Mouse (Mus musculus) limb, embryonic 15.5 days (tissue): ENCODE data around the gene Pm20d1. TPM values are rescaled to one million over a fixed set of nuclear protein-coding genes. Genes with fewer than 3 reads are reported as not detected.

Experiments used
- ATAC-seq: fragments of 200-750 bp; cut with Nextera tagmentation; 2 replicates; pipeline ENCODE4 v1.8.0; 2017; ENCODE audit warnings: low read depth, moderate TSS enrichment; ENCODE audit not compliant: insufficient number of reproducible peaks, low FRiP score, low TSS enrichment
- H3K27ac ChIP-seq: fragments of 300-500 bp; sonication (generic); 2 replicates; pipeline ENCODE4 v1.5.1; 2015; ENCODE audit warnings: moderate library complexity, mild to moderate bottlenecking, inconsistent platforms
- H3K27me3 ChIP-seq: fragments of 300-500 bp; sonication (generic); 2 replicates; pipeline ENCODE4 v1.6.1; 2015; ENCODE audit warnings: inconsistent platforms
- H3K36me3 ChIP-seq: fragments of 300-500 bp; sonication (generic); 2 replicates; pipeline ENCODE4 v1.6.1; 2015; ENCODE audit warnings: inconsistent platforms
- H3K4me1 ChIP-seq: fragments of 300-500 bp; sonication (generic); 2 replicates; pipeline ENCODE4 v1.6.1; 2015; ENCODE audit warnings: inconsistent platforms
- H3K4me2 ChIP-seq: fragments of 300-500 bp; sonication (generic); 2 replicates; pipeline ENCODE4 v1.6.1; 2015; ENCODE audit warnings: mild to moderate bottlenecking, inconsistent platforms
- H3K4me3 ChIP-seq: fragments of 300-500 bp; sonication (generic); 2 replicates; pipeline ENCODE4 v1.5.1; 2015; ENCODE audit warnings: mild to moderate bottlenecking, inconsistent platforms
- H3K9ac ChIP-seq: fragments of 300-500 bp; sonication (generic); 2 replicates; pipeline ENCODE4 v1.6.1; 2015; ENCODE audit warnings: inconsistent platforms
- H3K9me3 ChIP-seq: fragments of 300-500 bp; sonication (generic); 2 replicates; pipeline ENCODE4 v1.6.1; 2016; ENCODE audit warnings: inconsistent platforms
- WGBS: fragments of 180-500 bp; shearing (Covaris S2); methylation state at CpG from one replicate; pipeline ENCODE4 v1.1.7; 2015; 5-methylcytosine and 5-hydroxymethylcytosine counted together
- polyA plus RNA-seq: library from polyadenylated mRNA; unstranded; fragments of >200 nt; fragmentation: Nextera tagmentation; extraction: Ambion mirVana; gene quantifications from 2 replicates; pipeline ENCODE4 v1.2.1, GENCODE M21; 2015

The Pm20d1 gene
- polyA plus RNA-seq, 1 experiment from 2014 or later: 0.29 TPM

- H3K36me3 ChIP-seq: peaks cover 64% of the 10 kb centered on the region
- no peak overlapping the region for H3K27ac ChIP-seq
- ATAC-seq: no peak
- 84% methylated on average over 5 of the region's 5 CpGs for WGBS
- H3K4me1 ChIP-seq: 0 out of 2 replicates have a peak, but pooled peaks cover under 1% of the 10 kb centered on the region
- H3K9me3 ChIP-seq: no peaks in the 10 kb centered on the region
- no peaks in the 10 kb centered on the region for H3K27me3 ChIP-seq
- no peak overlapping the region for H3K4me2 ChIP-seq
- no peak overlapping the region for H3K9ac ChIP-seq
- H3K4me3 ChIP-seq: no peak overlapping the region
Observed at GRCm38 (mm10) chr1:131838542-131838941, 41.4 kb downstream of the Pm20d1 start.

GRCm38 (mm10) chr1:131839279-131839678, 42.1 kb downstream of the Pm20d1 start:
- ATAC-seq: no peak
- H3K27me3 ChIP-seq: no peaks in the 10 kb centered on the region
- H3K4me1 ChIP-seq: no peaks in the 10 kb centered on the region
- H3K4me3 ChIP-seq: no peak overlapping the region
- H3K36me3 ChIP-seq: peaks cover 66% of the 10 kb centered on the region
- H3K4me2 ChIP-seq: no peak overlapping the region
- WGBS: 55% methylated on average over 2 of the region's 2 CpGs
- no peaks in the 10 kb centered on the region for H3K9me3 ChIP-seq
- no peak overlapping the region for H3K9ac ChIP-seq
- no peak overlapping the region for H3K27ac ChIP-seq

DNA sequence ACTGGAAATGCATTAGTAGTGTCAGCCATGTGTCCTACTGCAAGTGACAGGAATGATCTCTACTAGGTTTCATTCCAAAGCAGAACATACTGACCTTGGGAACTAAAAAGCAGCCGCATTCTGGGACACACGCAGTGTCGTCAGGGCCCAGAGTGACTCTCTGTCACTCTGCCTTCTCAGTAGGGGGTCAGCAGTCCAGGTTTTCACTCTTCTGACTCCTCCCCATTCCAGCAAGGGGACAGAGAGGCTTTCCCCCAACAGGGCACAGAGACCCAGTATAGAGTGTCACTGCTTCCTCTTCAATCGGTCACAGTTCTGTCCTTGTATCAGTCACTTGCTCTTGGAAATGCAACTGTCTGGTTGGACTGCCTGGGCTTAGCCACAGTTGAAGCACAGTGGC, 45.0 kb downstream of the Pm20d1 start:
- ATAC-seq: no peak
- Histone ChIP-seq H3K9me3 (no peaks in the 10 kb centered on the region), H3K4me2 (no peak overlapping the region), H3K4me1 (no peaks in the 10 kb centered on the region), H3K4me3 (no peak overlapping the region), H3K36me3 (peaks cover 82% of the 10 kb centered on the region), H3K27ac (no peak overlapping the region), H3K9ac (no peak overlapping the region), H3K27me3 (no peaks in the 10 kb centered on the region)
- 83% methylated on average over 4 of the region's 4 CpGs for WGBS

DNA sequence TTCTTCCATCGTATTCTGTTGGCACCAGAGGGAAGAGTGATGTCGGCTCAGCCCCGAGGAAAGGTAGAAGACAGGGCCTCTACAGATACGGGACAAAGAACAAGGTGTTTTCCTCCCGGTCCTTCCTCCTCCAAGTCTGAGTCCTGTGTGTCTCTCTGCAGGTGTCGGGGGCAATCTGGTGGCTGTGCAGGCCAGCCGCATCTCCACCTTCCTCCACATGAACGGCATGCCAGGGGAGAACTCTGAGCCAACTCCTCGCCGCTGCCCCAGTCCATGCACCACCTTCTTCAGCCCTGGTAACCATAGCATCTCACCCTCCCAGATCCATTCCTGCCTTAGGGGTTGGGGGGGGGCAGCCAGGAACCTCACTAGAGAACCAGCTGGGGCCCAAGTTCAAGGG, 46.6 kb downstream of the Pm20d1 start:
- Histone ChIP-seq H3K4me3 (no peak overlapping the region), H3K9me3 (no peaks in the 10 kb centered on the region), H3K4me2 (no peak overlapping the region), H3K4me1 (no peaks in the 10 kb centered on the region), H3K27me3 (no peaks in the 10 kb centered on the region), H3K9ac (no peak overlapping the region), H3K27ac (no peak overlapping the region), H3K36me3 (peaks cover 88% of the 10 kb centered on the region)
- 92% methylated on average over 10 of the region's 10 CpGs for WGBS
- no peak for ATAC-seq

DNA sequence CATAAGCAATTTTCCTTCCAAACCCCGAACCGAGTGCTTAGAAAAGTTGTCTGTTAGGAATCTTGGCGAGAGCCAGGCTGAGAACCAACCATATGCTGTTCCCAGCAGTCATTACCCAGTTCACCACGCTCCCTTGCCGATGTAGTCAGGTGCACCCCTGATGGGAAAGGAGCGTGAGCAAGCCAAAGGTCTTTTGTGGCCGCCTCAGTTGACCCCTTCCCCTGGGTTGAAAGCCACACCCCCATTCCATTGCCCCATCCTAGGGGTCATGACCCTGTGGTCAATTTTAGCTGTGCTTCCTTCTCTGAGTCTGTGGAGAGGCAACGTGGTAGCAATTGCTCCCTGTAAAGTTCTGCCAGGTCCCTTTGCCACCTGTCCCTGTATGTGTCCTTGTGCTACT, 47.7 kb downstream of the Pm20d1 start:
- H3K27me3 ChIP-seq: no peaks in the 10 kb centered on the region
- H3K9me3 ChIP-seq: no peaks in the 10 kb centered on the region
- no peak overlapping the region for H3K9ac ChIP-seq
- no peak overlapping the region for H3K4me3 ChIP-seq
- WGBS: 82% methylated on average over 8 of the region's 8 CpGs
- H3K36me3 ChIP-seq: peaks cover 78% of the 10 kb centered on the region
- no peaks in the 10 kb centered on the region for H3K4me1 ChIP-seq
- H3K4me2 ChIP-seq: no peak overlapping the region
- no peak overlapping the region for H3K27ac ChIP-seq
- ATAC-seq: no peak

- no peak for ATAC-seq
Observed at GRCm38 (mm10) chr1:131846255-131846654, 49.1 kb downstream of the Pm20d1 start.

DNA sequence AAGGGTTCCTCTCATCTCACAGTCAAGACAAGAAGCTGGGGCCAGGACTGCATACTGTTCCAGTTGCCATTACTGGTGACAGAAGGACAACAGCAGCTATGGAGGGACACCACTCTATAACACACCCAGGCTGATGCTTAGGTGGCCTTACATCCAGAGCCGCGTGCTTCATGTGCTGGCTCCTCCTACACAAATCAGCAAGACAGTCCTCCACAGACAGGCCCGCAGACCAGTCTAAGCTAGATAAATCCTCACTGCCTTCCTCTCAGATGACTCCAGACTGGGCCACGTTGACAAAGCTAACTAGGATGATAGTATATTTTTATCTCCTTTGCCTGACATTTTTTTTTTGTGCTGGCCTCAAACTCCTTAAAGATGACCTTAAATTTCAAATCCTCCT, 64.6 kb downstream of the Pm20d1 start:
- 78% methylated on average over 4 of the region's 4 CpGs for WGBS
- Histone ChIP-seq H3K4me2 (no peak overlapping the region), H3K4me1 (no peaks in the 10 kb centered on the region), H3K27ac (no peak overlapping the region), H3K9me3 (no peaks in the 10 kb centered on the region), H3K9ac (no peak overlapping the region), H3K4me3 (no peak overlapping the region), H3K27me3 (no peaks in the 10 kb centered on the region), H3K36me3 (no peaks in the 10 kb centered on the region)
- ATAC-seq: no peak

More at GRCm38 (mm10) chr1:131846255-131846654, 49.1 kb downstream of the Pm20d1 start:
- no peaks in the 10 kb centered on the region for H3K9me3 ChIP-seq
- H3K4me2 ChIP-seq: no peak overlapping the region
- H3K4me1 ChIP-seq: no peaks in the 10 kb centered on the region
- H3K27ac ChIP-seq: no peak overlapping the region
- H3K27me3 ChIP-seq: no peaks in the 10 kb centered on the region
- no peak overlapping the region for H3K9ac ChIP-seq
- H3K4me3 ChIP-seq: no peak overlapping the region
- H3K36me3 ChIP-seq: peaks cover 64% of the 10 kb centered on the region
- 71% methylated on average over 5 of the region's 5 CpGs for WGBS

DNA sequence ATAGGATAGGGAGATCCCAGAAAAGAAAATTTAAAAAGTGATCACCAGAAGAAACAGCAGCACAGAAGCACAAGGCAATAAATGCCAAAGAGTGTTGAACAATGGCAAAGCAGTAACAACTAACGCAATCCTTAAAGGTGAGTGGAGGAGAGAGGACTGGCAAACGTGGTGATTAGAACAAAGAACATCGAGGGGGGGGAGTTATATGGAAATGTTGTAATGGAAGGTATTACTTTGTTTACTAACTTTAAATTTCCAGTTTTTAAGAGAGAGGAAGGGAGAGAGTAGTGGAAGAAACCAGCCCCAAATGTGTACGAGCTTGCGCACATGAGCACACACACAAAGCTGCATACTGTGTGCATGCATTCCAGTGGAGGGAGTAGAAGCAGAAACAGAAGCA, 68.4 kb downstream of the Pm20d1 start:
- Histone ChIP-seq H3K36me3 (no peaks in the 10 kb centered on the region), H3K27me3 (no peaks in the 10 kb centered on the region), H3K9me3 (no peaks in the 10 kb centered on the region), H3K4me2 (no peak overlapping the region), H3K27ac (no peak overlapping the region), H3K9ac (no peak overlapping the region), H3K4me3 (no peak overlapping the region), H3K4me1 (peaks cover 7% of the 10 kb centered on the region; the same call in 1 of the 2 replicates)
- WGBS: 74% methylated on average over 5 of the region's 5 CpGs
- ATAC-seq: no peak

GRCm38 (mm10) chr1:131866304-131866999, 69.3 kb downstream of the Pm20d1 start:
- H3K27ac ChIP-seq: no peak overlapping the region
- 75% methylated on average over 6 of the region's 6 CpGs for WGBS
- H3K9ac ChIP-seq: no peak overlapping the region
- peaks cover 7% of the 10 kb centered on the region; the same call in 1 of the 2 replicates for H3K4me1 ChIP-seq
- no peaks in the 10 kb centered on the region for H3K9me3 ChIP-seq
- H3K36me3 ChIP-seq: no peaks in the 10 kb centered on the region
- H3K4me3 ChIP-seq: peak overlapping the region; percentile 66
- H3K4me2 ChIP-seq: no peak overlapping the region
- no peak for ATAC-seq
- no peaks in the 10 kb centered on the region for H3K27me3 ChIP-seq

GRCm38 (mm10) chr1:131867093-131867945, 70.1 kb downstream of the Pm20d1 start, which contains the start of gene Rab29:
TSS of gene Rab29 (plus strand) at chr1:131867224.
- Histone ChIP-seq H3K36me3 (0 out of 2 replicates have a peak, but pooled peaks cover 5% of the 10 kb centered on the region), H3K4me3 (peak within 1 kb of the TSS; percentile 66), H3K27ac (peak within 1 kb of the TSS; percentile 61; the same call in 1 of the 2 replicates), H3K4me2 (peak within 1 kb of the TSS; percentile 81), H3K9me3 (no peaks in the 10 kb centered on the region), H3K27me3 (no peaks in the 10 kb centered on the region), H3K9ac (peak within 1 kb of the TSS; percentile 51), H3K4me1 (peaks cover 7% of the 10 kb centered on the region; the same call in 1 of the 2 replicates)
- WGBS: 1% methylated on average over 46 of the region's 46 CpGs
- ATAC-seq: peak; percentile 95

DNA sequence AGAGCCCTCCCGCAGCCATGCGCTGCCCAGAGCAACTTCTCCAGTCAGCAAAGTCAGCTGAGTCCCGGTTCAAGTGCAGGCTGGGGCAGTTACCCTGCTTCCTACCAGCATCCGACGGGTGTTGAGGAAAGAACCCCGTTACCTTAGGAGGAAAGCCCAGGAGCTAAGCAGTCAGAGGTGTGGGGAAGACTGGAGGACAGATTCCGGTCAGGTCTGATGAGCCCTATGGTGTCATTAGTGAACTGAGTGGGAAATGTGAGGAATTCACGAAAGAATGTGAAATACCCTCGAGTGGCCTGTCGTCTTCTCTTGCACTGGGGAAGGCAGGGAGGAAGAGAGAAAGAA, 70.7 kb downstream of the Pm20d1 start:
- ATAC-seq: no peak
- peak overlapping the region; percentile 51 for H3K9ac ChIP-seq
- no peaks in the 10 kb centered on the region for H3K27me3 ChIP-seq
- peak overlapping the region; percentile 81 for H3K4me2 ChIP-seq
- H3K9me3 ChIP-seq: no peaks in the 10 kb centered on the region
- WGBS: 11% methylated on average over 10 of the region's 10 CpGs
- no peak overlapping the region for H3K27ac ChIP-seq
- peaks cover 7% of the 10 kb centered on the region; the same call in 1 of the 2 replicates for H3K4me1 ChIP-seq
- H3K4me3 ChIP-seq: peak overlapping the region; percentile 66
- 0 out of 2 replicates have a peak, but pooled peaks cover 5% of the 10 kb centered on the region for H3K36me3 ChIP-seq

GRCm38 (mm10) chr1:131869561-131869960, 72.4 kb downstream of the Pm20d1 start:
- no peak overlapping the region for H3K27ac ChIP-seq
- peaks cover 7% of the 10 kb centered on the region; the same call in 1 of the 2 replicates for H3K4me1 ChIP-seq
- no peaks in the 10 kb centered on the region for H3K27me3 ChIP-seq
- no peak overlapping the region for H3K9ac ChIP-seq
- WGBS: 75% methylated on average over 2 of the region's 2 CpGs
- no peak overlapping the region for H3K4me3 ChIP-seq
- H3K36me3 ChIP-seq: peaks cover 10% of the 10 kb centered on the region; the same call in 1 of the 2 replicates
- no peak overlapping the region for H3K4me2 ChIP-seq
- ATAC-seq: no peak
- H3K9me3 ChIP-seq: no peaks in the 10 kb centered on the region
